Mouse (Mus musculus): ENCODE results near the gene Ccdc114.

- no peak for TF ChIP-seq CTCF (IDR thresholded peaks at IDR 0.05; ENCODE audit: low read depth, low read length)
- TF ChIP-seq POLR2A (IDR thresholded peaks at IDR 0.05; ENCODE audit: insufficient read depth, low read length), result no peak
- no peak for TF ChIP-seq EP300 (IDR thresholded peaks at IDR 0.05; ENCODE audit: insufficient read depth, low read depth, low read length)
These were observed 43.3 kb upstream of the Ccdc114 start for GRCm38 (mm10) chr7:45880531-45880930.

Measured in ES-Bruce4 (cell line).